Mouse (Mus musculus) embryo, embryonic 10.5 days (tissue): ENCODE results near the gene Efnb2.

Source experiments
- DNase-seq: peaks from one replicate; pipeline ENCODE4 v3.0.0-alpha.2; 2015; ENCODE audit warnings: low spot score

The Efnb2 gene

GRCm38 (mm10) chr8:8613844-8614243 is 47.2 kb downstream of the Efnb2 start:
- no peak for DNase-seq

GRCm38 (mm10) chr8:8611928-8612327 is 49.1 kb downstream of the Efnb2 start:
- no peak for DNase-seq

- DNase-seq, result no peak
Measured at GRCm38 (mm10) chr8:8609791-8610190, 51.3 kb downstream of the Efnb2 start.

- no peak for DNase-seq
Measured at GRCm38 (mm10) chr8:8609141-8609540, 51.9 kb downstream of the Efnb2 start.

- DNase-seq, result no peak
Measured at GRCm38 (mm10) chr8:8605621-8606020, 55.4 kb downstream of the Efnb2 start.

GRCm38 (mm10) chr8:8603875-8604274 is 57.2 kb downstream of the Efnb2 start:
- no peak for DNase-seq

- DNase-seq, result no peak
Measured at GRCm38 (mm10) chr8:8602616-8603461, 58.2 kb downstream of the Efnb2 start.

- DNase-seq, result no peak
Measured at GRCm38 (mm10) chr8:8599931-8600330, 61.1 kb downstream of the Efnb2 start.

- DNase-seq, result peak; percentile 57
Measured at GRCm38 (mm10) chr8:8597434-8597833, 63.6 kb downstream of the Efnb2 start.

GRCm38 (mm10) chr8:8595831-8596611 is 65.0 kb downstream of the Efnb2 start:
- peak; percentile 39 for DNase-seq

- no peak for DNase-seq
Measured at GRCm38 (mm10) chr8:8593812-8594211, 67.2 kb downstream of the Efnb2 start.

GRCm38 (mm10) chr8:8593371-8593770 is 67.7 kb downstream of the Efnb2 start:
- DNase-seq, result no peak

GRCm38 (mm10) chr8:8592331-8592730 is 68.7 kb downstream of the Efnb2 start:
- no peak for DNase-seq

GRCm38 (mm10) chr8:8583981-8584377 is 77.1 kb downstream of the Efnb2 start:
- no peak for DNase-seq

- DNase-seq, result no peak
Measured at GRCm38 (mm10) chr8:8583290-8583980, 77.6 kb downstream of the Efnb2 start.

GRCm38 (mm10) chr8:8577770-8578303 is 83.2 kb downstream of the Efnb2 start:
- no peak for DNase-seq

- no peak for DNase-seq
Measured at GRCm38 (mm10) chr8:8576833-8577232, 84.2 kb downstream of the Efnb2 start.

GRCm38 (mm10) chr8:8576286-8576685 is 84.8 kb downstream of the Efnb2 start:
- no peak for DNase-seq

- peak; percentile 89 for DNase-seq
Measured at GRCm38 (mm10) chr8:8574521-8575499, 86.2 kb downstream of the Efnb2 start.

GRCm38 (mm10) chr8:8572272-8572671 is 88.8 kb downstream of the Efnb2 start:
- DNase-seq, result no peak

- no peak for DNase-seq
Measured at GRCm38 (mm10) chr8:8571625-8572215, 89.3 kb downstream of the Efnb2 start.
